Comparison of ENCODE assay signal across 21 mouse cellular contexts in the genomic region with DNA sequence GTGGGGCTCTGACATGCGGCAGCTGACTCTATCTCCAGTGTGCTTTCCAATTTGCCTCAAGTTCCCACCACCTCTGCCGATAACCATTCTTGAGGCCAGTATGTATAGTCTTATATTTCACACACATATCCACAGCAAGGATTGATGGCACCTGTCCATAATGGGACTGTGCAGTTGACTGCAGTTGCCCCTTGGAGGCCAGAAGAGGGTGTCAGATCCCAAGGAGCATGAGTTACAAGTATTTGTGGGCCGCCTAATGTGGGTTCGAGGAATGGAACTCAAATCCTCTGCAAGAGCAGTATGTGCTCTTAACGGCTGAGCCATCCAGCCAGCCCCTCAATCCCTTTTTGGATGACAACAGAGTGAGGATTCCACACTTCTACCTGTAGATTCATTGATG.
"Had no signal": no experiment of that assay in that cellular context is flagged by ENCODE, and none has a peak within 500 bp of the region (broad histone marks: within the 10 kb centered on the region; RNA-seq: fewer than 3 reads in every experiment).

No protein-coding gene starts in this region.

- H3K9me3 ChIP-seq: limb, embryonic 10.5 days; limb, embryonic 13.5 days; liver, embryonic 13.5 days; lung, embryonic 15.5 days; megakaryocyte, embryonic 14.5 days; midbrain, embryonic 10.5 days; midbrain, embryonic 13.5 days; neural tube, embryonic 12.5 days; neural tube, embryonic 15.5 days had no signal

- H3K36me3 ChIP-seq: limb, embryonic 10.5 days; limb, embryonic 13.5 days; liver, embryonic 13.5 days; lung, embryonic 15.5 days; midbrain, embryonic 10.5 days; midbrain, embryonic 13.5 days; neural tube, embryonic 12.5 days; neural tube, embryonic 15.5 days had no signal

- H3K4me2 ChIP-seq: limb, embryonic 13.5 days; liver, embryonic 13.5 days; lung, embryonic 15.5 days; midbrain, embryonic 13.5 days; neural tube, embryonic 12.5 days; neural tube, embryonic 15.5 days had no signal

- ATAC-seq: midbrain, embryonic 13.5 days had no signal

- H3K4me3 ChIP-seq: limb, embryonic 10.5 days; limb, embryonic 13.5 days; liver, embryonic 13.5 days; lung, embryonic 15.5 days; megakaryocyte, embryonic 14.5 days; midbrain, embryonic 10.5 days; midbrain, embryonic 13.5 days; neural tube, embryonic 12.5 days; neural tube, embryonic 15.5 days had no signal

- DNase-seq: kidney, adult 18-20 months; kidney, adult 9 months; kidney, postnatal 14 days; kidney, postnatal 4 days; liver; liver, embryonic 13.5 days; lung, postnatal 14 days; right cerebral cortex, adult 18-20 months; right cerebral cortex, postnatal 14 days; right cerebral cortex, postnatal 4 days; thymus, adult 2 months; thymus, postnatal 14 days; thymus, postnatal 4 days had no signal

- H3K27me3 ChIP-seq: limb, embryonic 13.5 days; lung, embryonic 15.5 days; midbrain, embryonic 13.5 days; neural tube, embryonic 12.5 days; neural tube, embryonic 15.5 days had no signal

- H3K27ac ChIP-seq: limb, embryonic 10.5 days; limb, embryonic 13.5 days; liver, embryonic 13.5 days; lung, embryonic 15.5 days; midbrain, embryonic 10.5 days; midbrain, embryonic 13.5 days; neural tube, embryonic 12.5 days; neural tube, embryonic 15.5 days had no signal

- H3K9ac ChIP-seq: limb, embryonic 13.5 days; liver, embryonic 13.5 days; lung, embryonic 15.5 days; midbrain, embryonic 13.5 days; neural tube, embryonic 12.5 days; neural tube, embryonic 15.5 days had no signal
